Mouse (Mus musculus) intestine, postnatal 0 days (tissue): Measurements from ENCODE around the gene Kremen1. TPM values are rescaled to one million over a fixed set of nuclear protein-coding genes. Genes with fewer than 3 reads are reported as not detected.

Source experiments
- ATAC-seq: fragments of 200-750 bp; cut with Nextera tagmentation; 2 replicates; pipeline ENCODE4 v1.8.0; 2017; ENCODE audit warnings: mild to moderate bottlenecking, moderate TSS enrichment, moderate library complexity
- H3K27ac ChIP-seq: fragments of 300-500 bp; sonication (generic); 2 replicates; pipeline ENCODE4 v1.5.1; 2014; ENCODE audit warnings: mild to moderate bottlenecking, low read depth, low read length, moderate library complexity
- H3K27me3 ChIP-seq: fragments of 300-500 bp; sonication (generic); replicated peaks from 2 replicates; pipeline ENCODE4 v1.6.1; 2014; ENCODE audit warnings: low read length, mixed read lengths; ENCODE audit not compliant: control insufficient read depth, insufficient read depth
- H3K36me3 ChIP-seq: fragments of 300-500 bp; sonication (generic); 2 replicates; pipeline ENCODE4 v1.6.1; 2014; ENCODE audit warnings: mild to moderate bottlenecking, moderate library complexity; ENCODE audit not compliant: control insufficient read depth, insufficient read depth
- H3K4me1 ChIP-seq: fragments of 300-500 bp; sonication (generic); replicated peaks from 2 replicates; pipeline ENCODE4 v1.6.1; 2014; ENCODE audit warnings: antibody characterized with exemption, low read length, mixed read lengths; ENCODE audit not compliant: control insufficient read depth, insufficient read depth
- H3K4me2 ChIP-seq: fragments of 300-500 bp; sonication (generic); replicated peaks from 2 replicates; pipeline ENCODE4 v1.6.1; 2014; ENCODE audit warnings: low read depth, mild to moderate bottlenecking, moderate library complexity
- H3K4me3 ChIP-seq: fragments of 300-500 bp; sonication (generic); 2 replicates; pipeline ENCODE4 v1.5.1; 2014; ENCODE audit warnings: low read depth, low read length
- H3K9ac ChIP-seq: fragments of 300-500 bp; sonication (generic); 2 replicates; pipeline ENCODE4 v1.6.1; 2014; ENCODE audit warnings: mild to moderate bottlenecking, low read depth, low read length
- H3K9me3 ChIP-seq: fragments of 300-500 bp; sonication (generic); 2 replicates; pipeline ENCODE4 v1.6.1; 2016; ENCODE audit warnings: mixed run types; ENCODE audit not compliant: control insufficient read depth
- CTCF ChIP-seq: sonication (generic); IDR thresholded peaks from 2 replicates; pipeline ENCODE4 v1.5.1; 2016; ENCODE audit warnings: low read depth, mild to moderate bottlenecking, control low read depth, antibody characterized with exemption, moderate library complexity
- WGBS: fragments of 180-500 bp; shearing (Covaris S2); extraction: QIAGEN DNeasy Blood & Tissue Kit; methylation state at CpG from one replicate; pipeline ENCODE4 v1.1.7; 2014; 5-methylcytosine and 5-hydroxymethylcytosine counted together
- polyA plus RNA-seq: library from polyadenylated mRNA; unstranded; fragments of >200 nt; fragmentation: Nextera tagmentation; extraction: Ambion mirVana; gene quantifications from 2 replicates; pipeline ENCODE4 v1.2.1, GENCODE M21; 2015

Gene Kremen1
- polyA plus RNA-seq, 1 experiment from 2014 or later, result 5.7 TPM

GRCm38 (mm10) chr11:5175141-5175540 is 86.2 kb downstream of the Kremen1 start:
- H3K4me1 ChIP-seq, result no peaks in the 10 kb centered on the region
- H3K9me3 ChIP-seq, result no peaks in the 10 kb centered on the region
- TF ChIP-seq CTCF, result no peak
- ATAC-seq, result no peak
- no peak overlapping the region for H3K4me2 ChIP-seq
- no peak overlapping the region for H3K9ac ChIP-seq
- H3K4me3 ChIP-seq, result no peak overlapping the region
- no peaks in the 10 kb centered on the region for H3K27me3 ChIP-seq
- no peaks in the 10 kb centered on the region for H3K36me3 ChIP-seq
- H3K27ac ChIP-seq, result no peak overlapping the region
- 95% methylated on average over 7 of the region's 7 CpGs for WGBS

GRCm38 (mm10) chr11:5172861-5173260 is 88.5 kb downstream of the Kremen1 start:
- Histone ChIP-seq H3K9me3 (no peaks in the 10 kb centered on the region), H3K4me1 (no peaks in the 10 kb centered on the region), H3K4me3 (no peak overlapping the region), H3K36me3 (no peaks in the 10 kb centered on the region), H3K27ac (no peak overlapping the region), H3K9ac (no peak overlapping the region), H3K27me3 (no peaks in the 10 kb centered on the region), H3K4me2 (no peak overlapping the region)
- WGBS, result 35% methylated on average over 3 of the region's 3 CpGs
- ATAC-seq, result no peak
- TF ChIP-seq CTCF, result no peak

- H3K27me3 ChIP-seq, result no peaks in the 10 kb centered on the region
- H3K4me3 ChIP-seq, result no peak overlapping the region
- no peak for TF ChIP-seq CTCF
- H3K36me3 ChIP-seq, result no peaks in the 10 kb centered on the region
- no peak overlapping the region for H3K4me2 ChIP-seq
- ATAC-seq, result no peak
- no peaks in the 10 kb centered on the region for H3K4me1 ChIP-seq
- no peak overlapping the region for H3K9ac ChIP-seq
- no peaks in the 10 kb centered on the region for H3K9me3 ChIP-seq
- H3K27ac ChIP-seq, result no peak overlapping the region
- 90% methylated on average over 9 of the region's 9 CpGs for WGBS
Measured at GRCm38 (mm10) chr11:5167311-5167710, 94.0 kb downstream of the Kremen1 start.

DNA sequence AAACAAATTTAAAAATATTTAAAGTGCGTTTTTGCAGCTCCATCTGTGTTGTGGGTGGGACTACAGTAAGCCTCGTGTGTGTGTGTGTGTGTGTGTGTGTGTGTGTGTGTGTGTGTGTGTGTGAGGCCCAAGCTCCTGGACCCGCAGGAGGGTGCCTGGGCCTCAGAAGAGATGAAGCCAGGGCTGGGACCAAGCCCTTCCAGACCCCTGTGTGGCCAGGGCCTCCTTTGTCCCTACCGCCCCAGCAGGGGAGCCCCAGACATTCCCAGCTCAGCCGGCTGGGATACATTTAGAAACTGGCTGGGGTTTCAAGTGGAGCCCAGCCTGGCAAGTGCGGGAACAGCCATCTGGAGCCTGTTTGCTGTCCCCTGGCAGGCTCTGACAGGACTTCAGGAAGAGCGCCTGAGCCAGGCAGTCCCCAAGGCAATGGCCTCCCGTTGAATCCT is 95.9 kb downstream of the Kremen1 start:
- H3K36me3 ChIP-seq, result no peaks in the 10 kb centered on the region
- no peak for ATAC-seq
- WGBS, result 44% methylated on average over 8 of the region's 8 CpGs
- H3K4me3 ChIP-seq, result no peak overlapping the region
- no peaks in the 10 kb centered on the region for H3K4me1 ChIP-seq
- H3K9me3 ChIP-seq, result 0 out of 2 replicates have a peak, but pooled peaks cover 4% of the 10 kb centered on the region
- H3K9ac ChIP-seq, result no peak overlapping the region
- no peak overlapping the region for H3K4me2 ChIP-seq
- no peak overlapping the region for H3K27ac ChIP-seq
- H3K27me3 ChIP-seq, result no peaks in the 10 kb centered on the region
- TF ChIP-seq CTCF, result 0 out of 2 replicates have a peak, but pooled peaks have one; percentile 3

- Histone ChIP-seq H3K36me3 (no peaks in the 10 kb centered on the region), H3K27ac (no peak overlapping the region), H3K9me3 (0 out of 2 replicates have a peak, but pooled peaks cover 4% of the 10 kb centered on the region), H3K27me3 (no peaks in the 10 kb centered on the region), H3K4me2 (no peak overlapping the region), H3K4me3 (no peak overlapping the region), H3K9ac (no peak overlapping the region), H3K4me1 (no peaks in the 10 kb centered on the region)
- no peak for TF ChIP-seq CTCF
- 46% methylated on average over 8 of the region's 8 CpGs for WGBS
- no peak for ATAC-seq
Measured at GRCm38 (mm10) chr11:5164310-5164709, 97.0 kb downstream of the Kremen1 start.

GRCm38 (mm10) chr11:5163421-5163820 is 97.9 kb downstream of the Kremen1 start:
- Histone ChIP-seq H3K27me3 (no peaks in the 10 kb centered on the region), H3K9ac (no peak overlapping the region), H3K4me3 (no peak overlapping the region), H3K36me3 (no peaks in the 10 kb centered on the region), H3K4me1 (no peaks in the 10 kb centered on the region), H3K9me3 (0 out of 2 replicates have a peak, but pooled peaks cover 4% of the 10 kb centered on the region), H3K27ac (no peak overlapping the region), H3K4me2 (no peak overlapping the region)
- 80% methylated on average over 8 of the region's 8 CpGs for WGBS
- no peak for TF ChIP-seq CTCF
- no peak for ATAC-seq
